Mouse (Mus musculus) heart, postnatal 0 days (tissue): ENCODE results near the gene M1ap.

Source experiments
- CTCF ChIP-seq: IDR thresholded peaks from 2 replicates; pipeline ENCODE4 v1.5.1; 2016; ENCODE audit warnings: antibody characterized with exemption, control low read depth, low read depth
- EP300 ChIP-seq: IDR thresholded peaks from 2 replicates; pipeline ENCODE4 v1.6.1; 2016; ENCODE audit warnings: antibody characterized with exemption, low read depth

DNA sequence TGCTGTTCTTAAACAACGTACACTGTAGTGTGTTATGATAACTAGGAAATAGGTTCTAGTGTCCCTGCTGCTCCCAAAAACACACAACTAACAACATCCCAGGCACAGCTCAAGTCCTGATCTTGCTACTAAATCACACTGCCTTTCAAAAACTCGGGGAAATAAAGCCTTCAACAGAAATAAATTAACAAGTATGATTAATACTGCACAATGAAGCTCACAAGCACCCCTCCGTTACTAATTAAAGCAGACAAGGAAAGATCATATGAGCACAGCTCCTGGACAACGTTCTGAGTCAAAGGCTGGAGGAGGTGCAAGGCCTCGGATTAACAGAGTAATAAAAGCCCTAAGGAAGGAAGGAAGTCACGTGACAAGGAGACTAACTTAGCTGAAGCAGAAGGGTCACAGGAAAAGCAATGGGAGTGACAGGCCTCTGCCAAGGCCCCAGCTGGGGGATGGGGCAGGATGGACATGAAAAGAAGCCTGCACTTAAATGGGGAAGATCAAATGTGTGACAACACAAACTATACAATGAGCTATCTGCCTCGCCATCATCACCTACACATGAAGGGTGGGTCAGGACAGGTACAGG, 50.9 kb downstream of the M1ap start:
- TF ChIP-seq CTCF (no peak), EP300 (no peak)
